Mouse (Mus musculus): ENCODE results near the gene Erich6b.

DNA sequence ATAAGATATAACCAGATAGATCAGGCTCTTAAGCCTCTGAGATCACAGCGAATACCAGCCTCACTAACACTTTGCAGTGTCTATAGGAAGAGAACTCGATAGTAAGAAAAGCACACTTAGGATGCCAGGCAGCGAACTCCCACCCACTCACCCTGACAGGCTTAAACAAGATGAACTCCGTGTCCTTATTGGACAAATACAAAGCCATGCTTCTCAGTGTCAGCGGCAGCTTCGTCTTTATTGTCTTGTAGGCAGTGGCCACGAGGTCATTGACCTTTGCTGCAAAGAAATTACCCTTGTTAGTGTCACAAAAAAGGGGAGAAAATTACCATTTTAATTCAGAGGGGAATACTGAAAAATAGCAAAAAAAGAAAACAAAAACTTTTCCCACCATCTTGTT lies 65.7 kb downstream of the Erich6b start:
- TF ChIP-seq EP300 (IDR thresholded peaks at IDR 0.05; ENCODE audit: low read depth), result no peak
- no peak for TF ChIP-seq CTCF (IDR thresholded peaks at IDR 0.05; ENCODE audit: low read depth)
